Mouse (Mus musculus) G1E (cell line): ENCODE measurements at regions not wholly inside any gene's neighbourhood (a gene's known extent, or its start where the extent isn't known, plus 50 kb on each side); places are given as distances from the start of the nearest gene placed in this dataset.

ENCODE experiments used
- CTCF ChIP-seq: IDR thresholded peaks from 2 replicates; pipeline ENCODE4 v1.5.1; 2012; ENCODE audit warnings: low read depth, low read length, inconsistent platforms, mixed read lengths
- GATA1 ChIP-seq: IDR thresholded peaks from 2 replicates; pipeline ENCODE4 v1.6.1; 2012; ENCODE audit warnings: borderline replicate concordance, low read length, inconsistent platforms, mixed read lengths
- GATA2 ChIP-seq: IDR thresholded peaks from 2 replicates; pipeline ENCODE4 v1.6.1; 2012; ENCODE audit warnings: low read depth, low read length, inconsistent platforms, borderline replicate concordance
- POLR2AphosphoS5 ChIP-seq: IDR thresholded peaks from 2 replicates; pipeline ENCODE4 v1.6.1; 2012; ENCODE audit warnings: low read depth, low read length, inconsistent platforms; ENCODE audit not compliant: insufficient replicate concordance
- TAL1 ChIP-seq: conservative IDR thresholded peaks from 2 replicates; pipeline ENCODE4 v1.6.1; 2012; ENCODE audit warnings: low read depth, low read length, inconsistent platforms, mixed read lengths

GRCm38 (mm10) chr1:35447345-35447744 lies 597.6 kb downstream of the Plekhb2 start:
- TF ChIP-seq CTCF, result no peak
- no peak for TF ChIP-seq GATA1
- TF ChIP-seq TAL1, result no peak
- no peak for TF ChIP-seq GATA2
- no peak for TF ChIP-seq POLR2AphosphoS5
